Mouse (Mus musculus): ENCODE measurements around the gene Ramp2.

DNA sequence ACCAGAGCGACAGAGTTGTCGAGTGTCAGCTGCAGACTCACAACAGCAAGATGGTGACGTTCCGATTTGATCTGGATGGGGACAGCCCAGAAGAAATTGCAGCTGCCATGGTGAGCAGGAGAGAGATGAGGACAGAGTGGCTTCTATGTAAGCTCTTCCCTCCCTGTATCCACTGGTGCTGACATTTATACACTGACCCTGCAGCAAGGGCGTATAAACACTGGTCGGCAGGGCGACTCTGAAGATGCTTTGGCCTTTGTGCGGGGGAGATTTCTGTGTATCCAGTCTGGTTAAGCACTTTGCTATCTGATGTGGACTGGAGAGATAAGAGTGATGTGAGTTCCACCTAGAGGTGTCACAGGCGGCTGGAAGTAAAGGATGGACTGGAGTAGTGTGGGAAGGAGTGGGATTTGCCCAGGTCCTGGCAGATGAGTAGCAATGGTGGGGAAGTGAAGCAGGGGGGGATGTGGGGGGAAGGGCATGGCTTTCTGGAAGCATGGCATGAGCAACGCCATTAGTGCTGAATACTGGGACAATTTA is 23.8 kb downstream of the Ramp2 start:
- TF ChIP-seq CTCF (IDR thresholded peaks at IDR 0.05; ENCODE audit: borderline replicate concordance, insufficient read depth, low read depth, low read length) (no peak), POLR2A (IDR thresholded peaks at IDR 0.05; ENCODE audit: borderline replicate concordance, insufficient read depth, low read length) (no peak)
